Mouse (Mus musculus) right cerebral cortex, postnatal 14 days (tissue): ENCODE measurements around the gene Apoc3.

ENCODE experiments used
- DNase-seq: peaks from one replicate; pipeline ENCODE4 v3.0.0; 2022

Apoc3 gene

GRCm38 (mm10) chr9:46229573-46230449 lies 5.6 kb downstream of the Apoc3 start:
- peak; percentile 89 for DNase-seq

GRCm38 (mm10) chr9:46228491-46228890 lies 6.9 kb downstream of the Apoc3 start, which contains the start of gene Apoa1:
Gene Apoa1 (plus strand): TSS chr9:46228580.
- no peak for DNase-seq

- DNase-seq: no peak
Measured at GRCm38 (mm10) chr9:46227064-46227614, 8.3 kb downstream of the Apoc3 start.

DNA sequence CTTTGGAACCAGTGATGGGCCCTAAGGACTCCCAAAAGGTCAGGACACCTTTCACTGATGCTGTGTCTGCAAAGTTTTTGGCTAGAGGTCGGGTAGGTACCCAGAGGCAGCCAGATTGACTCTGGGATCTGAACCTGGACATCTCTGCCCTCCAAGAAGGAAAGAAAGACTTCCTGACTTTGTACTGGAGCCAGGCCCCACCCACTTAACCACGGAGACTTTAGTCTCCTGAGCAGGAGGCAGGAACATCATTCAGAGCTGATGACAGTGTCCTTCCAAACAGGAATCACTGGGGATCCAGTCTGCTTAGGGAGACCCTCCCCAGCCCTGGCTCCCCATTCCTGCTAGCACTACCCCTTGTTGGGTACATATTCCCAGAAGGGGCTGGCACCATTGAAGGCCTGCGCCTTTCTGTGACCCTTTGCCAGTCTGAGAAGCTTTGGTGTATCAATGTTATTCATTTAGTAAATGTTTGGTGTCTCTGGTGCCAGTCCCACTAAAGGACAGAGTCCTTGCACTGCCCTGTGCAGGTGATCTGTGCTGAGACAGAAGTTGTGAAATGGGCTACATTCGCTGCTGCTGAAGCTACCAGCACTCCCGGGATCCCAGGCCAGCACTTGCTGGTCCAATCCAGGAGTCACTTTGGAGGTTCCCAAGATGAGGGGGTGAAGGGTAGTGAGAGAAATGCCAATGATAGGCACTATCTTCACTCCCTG lies 10.3 kb downstream of the Apoc3 start:
- no peak for DNase-seq

DNA sequence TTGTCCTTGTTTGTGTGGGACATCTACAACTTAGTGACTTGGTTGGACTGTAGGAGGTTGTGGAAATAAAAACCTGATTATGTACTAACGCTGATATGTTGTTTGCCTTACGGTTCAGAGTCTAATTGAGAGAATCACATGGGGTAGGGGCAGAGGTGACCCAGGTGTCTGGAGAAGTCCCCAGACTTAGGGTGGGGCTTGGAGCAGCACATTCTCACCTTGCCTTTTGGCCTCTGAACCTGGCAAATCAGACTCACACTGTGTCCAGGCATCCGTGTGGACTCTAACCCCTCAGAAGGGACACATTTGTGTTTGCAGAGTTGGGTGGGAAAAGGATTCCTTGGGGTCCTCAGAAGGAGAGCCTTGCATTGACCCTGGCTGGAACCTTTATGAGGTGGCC lies 11.3 kb downstream of the Apoc3 start:
- no peak for DNase-seq

DNA sequence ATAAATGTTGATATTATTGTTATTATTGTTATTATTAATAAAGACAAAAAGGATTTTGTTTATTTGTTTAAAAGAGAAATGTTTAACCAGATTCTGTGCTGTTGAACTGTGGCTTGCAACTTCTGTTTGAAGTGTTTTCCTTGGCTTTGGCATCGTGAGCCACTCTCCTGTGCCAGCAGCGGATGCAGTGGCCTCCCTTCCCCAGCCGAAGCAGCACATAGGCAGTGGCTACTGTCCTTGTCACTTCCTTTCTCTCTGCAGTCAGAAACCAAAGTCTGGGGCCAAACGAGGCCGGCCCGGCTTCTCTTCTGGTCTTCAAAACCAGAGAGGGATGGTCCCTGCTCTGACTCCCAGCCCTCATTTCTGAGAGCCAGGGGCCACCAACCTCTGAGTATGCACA lies 12.3 kb downstream of the Apoc3 start:
- no peak for DNase-seq

- no peak for DNase-seq
Measured at GRCm38 (mm10) chr9:46218176-46218575, 17.3 kb downstream of the Apoc3 start.

DNA sequence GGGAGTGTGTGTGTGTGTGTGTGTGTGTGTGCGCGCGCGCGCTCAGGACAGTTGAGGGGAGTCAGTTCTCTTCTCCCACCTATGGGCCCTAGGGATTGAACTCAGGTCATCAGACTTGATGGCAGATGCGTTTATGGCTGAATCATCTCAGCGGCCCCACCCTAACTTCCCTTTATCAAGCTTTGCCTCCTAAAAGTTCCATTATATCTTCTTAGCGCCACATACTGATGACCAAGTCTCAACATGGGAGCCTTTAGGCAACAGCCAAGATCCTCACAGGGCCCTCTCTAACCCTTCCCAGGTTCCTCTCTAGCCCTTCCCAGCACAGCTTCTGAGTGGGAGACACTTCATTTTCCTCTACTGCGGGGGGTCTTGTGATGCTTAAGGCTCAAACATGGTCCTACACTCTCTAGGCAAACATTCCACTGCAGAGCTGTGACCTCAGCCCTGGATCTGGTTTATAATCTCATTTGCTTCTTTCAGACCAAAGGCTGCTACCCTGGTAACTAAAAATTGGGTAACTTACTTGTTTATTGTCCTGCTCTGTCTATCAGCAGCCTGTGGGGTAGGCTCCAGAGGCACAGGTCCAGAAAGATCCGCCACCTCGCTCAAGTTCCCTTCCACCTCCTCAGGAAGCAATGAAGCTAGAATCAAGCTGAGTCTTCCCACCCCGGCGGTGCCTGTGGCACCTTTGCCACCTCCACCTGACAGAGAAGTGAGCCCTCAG lies 18.5 kb downstream of the Apoc3 start:
- DNase-seq: no peak

- no peak for DNase-seq
Measured at GRCm38 (mm10) chr9:46215338-46216322, 19.8 kb downstream of the Apoc3 start.

DNA sequence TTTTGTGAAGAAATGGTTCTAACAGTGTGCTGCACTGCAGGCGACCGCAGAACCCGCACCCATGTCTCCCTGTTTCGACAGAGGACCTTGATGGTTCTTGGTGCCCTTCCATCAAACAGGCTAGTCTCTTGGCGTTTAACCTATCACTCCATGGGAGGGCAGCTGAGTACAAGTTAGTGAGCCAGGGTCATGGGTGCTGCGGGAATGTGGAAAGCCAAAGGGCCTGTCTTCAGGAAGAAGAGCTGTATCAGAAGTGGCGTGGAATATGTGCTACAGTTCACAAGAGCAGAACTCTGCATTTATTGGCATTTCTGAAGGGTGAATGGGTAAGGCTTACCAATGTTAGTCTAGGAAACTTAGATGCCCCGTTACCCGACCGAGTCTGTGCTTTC lies 20.5 kb downstream of the Apoc3 start:
- no peak for DNase-seq

GRCm38 (mm10) chr9:46214276-46214675 lies 21.2 kb downstream of the Apoc3 start:
- DNase-seq: no peak

GRCm38 (mm10) chr9:46210473-46210872 lies 25.0 kb downstream of the Apoc3 start:
- DNase-seq: no peak

DNA sequence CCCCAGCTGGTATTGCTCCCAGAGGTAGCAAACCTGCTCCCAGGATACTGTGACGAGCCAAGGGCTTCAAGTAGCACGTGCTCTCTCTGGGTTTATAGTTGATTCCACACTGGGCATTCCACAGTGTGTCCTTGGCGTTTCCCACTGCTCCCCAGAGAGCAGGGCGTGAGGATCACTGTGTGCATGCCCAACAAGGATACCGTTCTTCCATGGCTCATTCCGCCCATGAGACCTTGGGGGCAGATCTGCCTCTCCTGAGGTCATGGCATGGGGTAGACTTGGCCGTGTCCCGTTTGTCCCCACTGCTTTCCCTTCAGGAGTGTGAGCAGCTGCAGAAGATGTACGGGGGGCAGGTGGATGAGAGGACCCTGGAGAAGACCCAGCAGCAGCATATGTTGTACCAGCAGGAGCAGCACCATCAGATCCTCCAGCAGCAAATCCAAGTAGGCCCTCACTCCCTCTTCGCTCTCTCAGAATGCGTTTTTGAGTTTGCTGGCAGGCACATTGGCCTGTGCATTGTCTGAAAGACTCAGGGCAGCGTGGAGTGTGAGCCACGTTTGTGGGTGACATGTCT lies 26.9 kb downstream of the Apoc3 start:
- no peak for DNase-seq

GRCm38 (mm10) chr9:46207501-46207869 lies 28.0 kb downstream of the Apoc3 start:
- DNase-seq: no peak

DNA sequence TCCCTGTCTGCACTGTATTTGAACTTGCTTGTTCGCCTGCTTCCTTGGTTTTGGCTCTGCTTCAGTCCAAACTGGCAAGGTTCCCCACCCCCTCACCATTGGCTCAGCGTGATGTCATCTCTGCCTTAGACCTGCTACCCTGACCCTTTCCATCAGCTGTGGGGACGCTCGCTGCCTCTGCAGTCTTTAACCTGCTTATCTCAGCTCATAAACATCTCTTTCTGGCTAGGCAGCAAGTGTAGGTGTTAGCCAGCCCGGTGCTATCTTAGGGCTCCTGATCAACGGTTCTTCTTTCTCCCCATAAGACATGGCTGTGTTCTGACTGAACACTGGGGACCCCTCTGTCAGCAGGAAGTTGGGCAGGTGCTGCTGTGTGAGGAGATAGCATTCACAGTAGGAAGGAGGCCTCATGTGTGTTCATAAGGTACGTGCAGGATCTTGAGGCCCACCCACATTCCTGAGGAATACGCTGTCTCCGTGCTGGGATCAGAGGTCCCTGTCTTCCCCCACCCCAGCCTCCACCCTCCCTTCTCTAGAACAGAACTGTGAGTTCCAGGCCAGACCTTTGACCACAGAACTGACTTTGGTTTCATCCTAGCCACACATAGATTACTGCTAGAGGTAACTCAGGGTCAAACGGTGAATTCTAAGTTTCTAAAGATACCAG lies 28.5 kb downstream of the Apoc3 start:
- DNase-seq: no peak

DNA sequence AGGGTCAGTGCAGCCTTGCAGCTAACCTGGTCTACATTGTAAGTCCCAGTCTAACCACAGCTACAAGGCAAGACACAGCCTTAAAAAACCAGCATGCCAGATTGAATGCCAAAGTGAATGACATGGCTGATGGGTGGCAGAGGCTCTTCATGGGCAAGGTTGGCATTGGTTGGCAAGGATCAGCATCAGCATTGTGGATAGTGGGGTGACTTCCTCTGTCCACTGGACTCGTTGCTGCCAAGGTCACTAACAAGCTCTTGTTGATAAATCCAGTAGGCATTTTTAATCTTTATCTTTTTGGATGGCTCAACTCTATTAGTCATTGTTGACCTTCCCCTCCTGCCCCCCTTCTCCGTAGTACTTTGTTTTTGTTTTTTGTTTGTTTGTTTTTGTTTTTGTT lies 35.8 kb downstream of the Apoc3 start:
- no peak for DNase-seq

DNA sequence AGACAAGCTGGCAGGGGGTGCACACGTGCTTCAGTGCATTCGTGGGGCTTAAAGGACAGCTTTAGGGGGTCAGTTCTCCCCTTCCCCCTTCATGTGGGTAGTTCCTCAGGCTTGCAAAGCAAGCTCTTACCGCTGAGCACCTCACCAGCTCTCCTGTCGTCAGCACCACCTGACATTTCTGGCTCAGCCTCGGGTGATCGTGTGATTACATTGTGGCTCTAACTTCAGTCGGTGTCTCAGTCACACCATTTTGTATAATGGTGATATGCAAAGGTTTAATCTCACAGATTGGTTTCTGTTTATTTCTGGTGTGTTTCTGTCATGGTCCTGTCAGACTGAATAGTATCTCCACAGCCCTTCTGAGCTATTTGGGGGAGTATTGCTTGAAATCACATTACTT lies 36.5 kb downstream of the Apoc3 start:
- no peak for DNase-seq

DNA sequence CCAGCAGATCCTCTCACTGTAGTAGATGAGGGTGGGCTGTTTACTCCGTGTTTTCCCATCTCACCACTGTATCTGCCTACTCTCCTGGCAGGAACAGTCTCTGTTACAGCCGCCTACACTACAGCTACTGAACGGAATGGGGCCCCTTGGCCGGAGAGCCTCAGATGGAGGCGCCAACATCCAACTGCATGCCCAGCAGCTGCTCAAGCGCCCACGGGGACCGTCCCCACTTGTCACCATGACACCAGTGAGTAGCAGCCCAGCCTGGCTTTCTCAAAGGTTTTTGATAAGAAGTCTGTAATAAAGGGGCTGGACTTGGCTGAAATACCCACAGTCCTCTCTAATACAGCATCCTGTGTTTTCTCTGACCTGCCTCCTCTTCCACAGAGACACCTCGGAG lies 37.0 kb downstream of the Apoc3 start:
- DNase-seq: peak; percentile 38

GRCm38 (mm10) chr9:46196699-46197169 lies 38.7 kb downstream of the Apoc3 start:
- no peak for DNase-seq

- no peak for DNase-seq
Measured at GRCm38 (mm10) chr9:46194809-46195208, 40.6 kb downstream of the Apoc3 start.

- DNase-seq: no peak
Measured at GRCm38 (mm10) chr9:46192642-46193041, 42.8 kb downstream of the Apoc3 start.
